ENCODE assay signal across 12 mouse cellular contexts in genomic region chr7:98899815-98900214, GRCm38 (mm10).
DNase-seq lines count a peak whose midpoint lies in the region; ATAC-seq lines count a peak whose summit lies in the region.
"Had no signal": no experiment of that assay in that cellular context is flagged by ENCODE, and none has a peak within 500 bp of the region (broad histone marks: within the 10 kb centered on the region; RNA-seq: fewer than 3 reads in every experiment).

No protein-coding gene starts in this region.

- DNase-seq in limb, embryonic 10.5 days (ENCODE audit: low spot score), result no peak
- DNase-seq in heart, postnatal 10 days, result peak; percentile 68 to 74
- DNase-seq in kidney, postnatal 36 days, result peak; percentile 51 to 56
- DNase-seq in adrenal gland, postnatal 14 days, result no peak
- no peak for DNase-seq in thymus, postnatal 14 days
- DNase-seq: adrenal gland, postnatal 25 days; cerebellum, postnatal 14 days; right cerebral cortex, adult 18-20 months had no signal

- peaks cover 63% of the 10 kb centered on the region for H3K4me1 ChIP-seq in limb, embryonic 12.5 days (replicated peaks)
- H3K4me1 ChIP-seq in limb, embryonic 10.5 days, result peaks cover 57% of the 10 kb centered on the region
- H3K4me1 ChIP-seq in stomach, embryonic 15.5 days, result peaks cover 56% of the 10 kb centered on the region
- H3K4me1 ChIP-seq in hindbrain, embryonic 12.5 days, result peaks cover 9% of the 10 kb centered on the region

- no peak overlapping the region for H3K4me3 ChIP-seq in limb, embryonic 12.5 days (replicated peaks)
- no peak overlapping the region for H3K4me3 ChIP-seq in limb, embryonic 10.5 days
- no peak overlapping the region for H3K4me3 ChIP-seq in stomach, embryonic 15.5 days (replicated peaks)
- no peak overlapping the region for H3K4me3 ChIP-seq in hindbrain, embryonic 12.5 days
- H3K4me3 ChIP-seq: forebrain, embryonic 10.5 days had no signal

- 0 out of 2 replicates have a peak, but pooled peaks cover 4% of the 10 kb centered on the region for H3K36me3 ChIP-seq in limb, embryonic 12.5 days
- H3K36me3 ChIP-seq in limb, embryonic 10.5 days, result 0 out of 2 replicates have a peak, but pooled peaks cover 3% of the 10 kb centered on the region
- H3K36me3 ChIP-seq in stomach, embryonic 15.5 days, result no peaks in the 10 kb centered on the region
- no peaks in the 10 kb centered on the region for H3K36me3 ChIP-seq in hindbrain, embryonic 12.5 days

- H3K27ac ChIP-seq in limb, embryonic 12.5 days, result no peak overlapping the region
- H3K27ac ChIP-seq in limb, embryonic 10.5 days, result no peak overlapping the region
- peak overlapping the region; percentile 64 for H3K27ac ChIP-seq in stomach, embryonic 15.5 days
- no peak overlapping the region for H3K27ac ChIP-seq in hindbrain, embryonic 12.5 days
- H3K27ac ChIP-seq: forebrain, embryonic 10.5 days had no signal

- no peak overlapping the region for H3K9ac ChIP-seq in limb, embryonic 12.5 days (replicated peaks)
- H3K9ac ChIP-seq in stomach, embryonic 15.5 days, result no peak overlapping the region
- H3K9ac ChIP-seq in hindbrain, embryonic 12.5 days, result no peak overlapping the region

- intact Hi-C loops in heart, postnatal 10 days (cut with DNase I), result loop anchor here (5.0 kb wide), 1 partner anchor 177 kb away; no protein-coding TSS in a partner anchor

- H3K27me3 ChIP-seq in limb, embryonic 12.5 days, result peaks cover 46% of the 10 kb centered on the region
- H3K27me3 ChIP-seq in limb, embryonic 10.5 days (ENCODE audit: low read depth, poor library complexity, severe bottlenecking), result peaks cover 60% of the 10 kb centered on the region
- H3K27me3 ChIP-seq in stomach, embryonic 15.5 days (replicated peaks), result no peaks in the 10 kb centered on the region
- no peaks in the 10 kb centered on the region for H3K27me3 ChIP-seq in hindbrain, embryonic 12.5 days

- 37% methylated on average over 4 of the region's 4 CpGs for WGBS in limb, embryonic 12.5 days
- WGBS in limb, embryonic 10.5 days, result 40% methylated on average over 4 of the region's 4 CpGs
- 34% methylated on average over 4 of the region's 4 CpGs for WGBS in stomach, embryonic 15.5 days
- 75% methylated on average over 4 of the region's 4 CpGs for WGBS in hindbrain, embryonic 12.5 days

- no peaks in the 10 kb centered on the region; the same call in 1 of the 2 replicates for H3K9me3 ChIP-seq in limb, embryonic 12.5 days
- H3K9me3 ChIP-seq in limb, embryonic 10.5 days (replicated peaks), result no peaks in the 10 kb centered on the region
- no peaks in the 10 kb centered on the region for H3K9me3 ChIP-seq in stomach, embryonic 15.5 days
- no peaks in the 10 kb centered on the region; the same call in 1 of the 2 replicates for H3K9me3 ChIP-seq in hindbrain, embryonic 12.5 days (replicated peaks)

- ATAC-seq in limb, embryonic 12.5 days (ENCODE audit: insufficient number of reproducible peaks, insufficient read depth, low FRiP score, low TSS enrichment, low read depth), result 0 out of 2 replicates have a peak, but pooled peaks have one; percentile 26
- ATAC-seq in stomach, embryonic 15.5 days (ENCODE audit: insufficient read depth, low FRiP score, low read depth), result peak; percentile 56; the same call in 1 of the 2 replicates
- no peak for ATAC-seq in hindbrain, embryonic 12.5 days (ENCODE audit: low FRiP score)

- H3K4me2 ChIP-seq in limb, embryonic 12.5 days, result no peak overlapping the region
- H3K4me2 ChIP-seq in stomach, embryonic 15.5 days, result no peak overlapping the region
- no peak overlapping the region for H3K4me2 ChIP-seq in hindbrain, embryonic 12.5 days (replicated peaks)

Comparison
In these comparisons a context has a peak if more than half of its experiments do, and no peak if none do; other contexts are left out.
1. DNase-seq: peak in heart, postnatal 10 days (2 of 2) and kidney, postnatal 36 days (2 of 2); none in limb, embryonic 10.5 days (single experiment), adrenal gland, postnatal 14 days (single experiment) and thymus, postnatal 14 days (single experiment).